28 mouse cellular contexts compared by ENCODE assay signal in genomic region chr15:90767521-90767920, GRCm38 (mm10).
A peak's percentile ranks its signal among the peaks of the same experiment; 100 is the strongest.
DNase-seq lines count a peak whose midpoint lies in the region; ATAC-seq lines count a peak whose summit lies in the region.
"Had no signal": no experiment of that assay in that cellular context is flagged by ENCODE, and none has a peak within 500 bp of the region (broad histone marks: within the 10 kb centered on the region; RNA-seq: fewer than 3 reads in every experiment).

No protein-coding gene starts in this region.

- WGBS in embryonic facial prominence, embryonic 10.5 days = 32% methylated on average over 5 of the region's 5 CpGs
- 52% methylated on average over 5 of the region's 5 CpGs for WGBS in neural tube, embryonic 15.5 days

- H3K4me1 ChIP-seq in embryonic facial prominence, embryonic 10.5 days = peaks cover 14% of the 10 kb centered on the region
- 0 out of 2 replicates have a peak, but pooled peaks cover 5% of the 10 kb centered on the region for H3K4me1 ChIP-seq in neural tube, embryonic 15.5 days
- H3K4me1 ChIP-seq: forebrain, embryonic 13.5 days; heart, embryonic 13.5 days had no signal

- no peak overlapping the region for H3K4me2 ChIP-seq in neural tube, embryonic 15.5 days
- H3K4me2 ChIP-seq: forebrain, embryonic 13.5 days; heart, embryonic 13.5 days; hindbrain, embryonic 14.5 days had no signal

- peak; percentile 3 for DNase-seq in ZHBTc4 (ENCODE audit: low read depth, low spot score)
- DNase-seq in embryo, embryonic 10.5 days (ENCODE audit: low spot score) = peak; percentile 55
- DNase-seq in embryonic facial prominence, embryonic 10.5 days (ENCODE audit: low spot score) = peak; percentile 21
- no peak for DNase-seq in retina, postnatal 1 day
- no peak for DNase-seq in layer of hippocampus, postnatal 14 days (ENCODE audit: low spot score in 2 of 2)
- no peak for DNase-seq in frontal cortex, postnatal 25 days (ENCODE audit: low spot score in 2 of 2)
- DNase-seq: adrenal gland, adult 2 months; adrenal gland, postnatal 14 days; B cell, adult 2 months; cerebellum, adult 11 months; cerebellum, adult 2 months; cerebellum, adult 9-11 months; cerebellum, postnatal 25 days; gastrocnemius, postnatal 25 days; heart, adult 2 months had no signal

- H3K9me3 ChIP-seq in embryonic facial prominence, embryonic 10.5 days = 0 out of 2 replicates have a peak, but pooled peaks cover 3% of the 10 kb centered on the region
- no peaks in the 10 kb centered on the region for H3K9me3 ChIP-seq in neural tube, embryonic 15.5 days (replicated peaks)
- H3K9me3 ChIP-seq: forebrain, embryonic 10.5 days; forebrain, embryonic 13.5 days; heart, embryonic 10.5 days; heart, embryonic 13.5 days had no signal

- no peaks in the 10 kb centered on the region for H3K27me3 ChIP-seq in embryonic facial prominence, embryonic 10.5 days (replicated peaks; ENCODE audit: low read depth, poor library complexity, severe bottlenecking)
- H3K27me3 ChIP-seq in neural tube, embryonic 15.5 days (replicated peaks) = no peaks in the 10 kb centered on the region
- H3K27me3 ChIP-seq: CH12.LX; forebrain, embryonic 13.5 days; heart, embryonic 13.5 days; Patski had no signal

- no peak overlapping the region for H3K27ac ChIP-seq in embryonic facial prominence, embryonic 10.5 days (replicated peaks)
- H3K27ac ChIP-seq in neural tube, embryonic 15.5 days (replicated peaks) = 0 out of 2 replicates have a peak overlapping the region, but pooled peaks have one; percentile 13
- H3K27ac ChIP-seq: forebrain, embryonic 10.5 days; forebrain, embryonic 13.5 days; heart, adult 2 months; heart, embryonic 10.5 days; heart, embryonic 13.5 days; hindbrain, embryonic 14.5 days; hindbrain, postnatal 0 days had no signal

- H3K4me3 ChIP-seq in embryonic facial prominence, embryonic 10.5 days = no peak overlapping the region
- no peak overlapping the region for H3K4me3 ChIP-seq in neural tube, embryonic 15.5 days (replicated peaks)
- H3K4me3 ChIP-seq: forebrain, embryonic 10.5 days; forebrain, embryonic 13.5 days; heart, adult 2 months; heart, embryonic 10.5 days; heart, embryonic 13.5 days had no signal

- H3K36me3 ChIP-seq in embryonic facial prominence, embryonic 10.5 days (replicated peaks) = no peaks in the 10 kb centered on the region
- H3K36me3 ChIP-seq in neural tube, embryonic 15.5 days = no peaks in the 10 kb centered on the region
- H3K36me3 ChIP-seq: forebrain, embryonic 10.5 days; G1E; heart, embryonic 10.5 days; heart, embryonic 13.5 days had no signal

- H3K9ac ChIP-seq in neural tube, embryonic 15.5 days (replicated peaks) = no peak overlapping the region
- H3K9ac ChIP-seq: forebrain, embryonic 13.5 days; heart, embryonic 13.5 days; hindbrain, embryonic 14.5 days had no signal

- ATAC-seq in neural tube, embryonic 15.5 days (ENCODE audit: low FRiP score) = no peak
- ATAC-seq: forebrain, embryonic 13.5 days; forebrain, embryonic 16.5 days; hindbrain, postnatal 0 days; inflammation-experienced regulatory T-cells, adult 6 months; intestine, embryonic 16.5 days; Patski had no signal

Comparison
In these comparisons a context has a peak if more than half of its experiments do, and no peak if none do; other contexts are left out.
1. DNase-seq: peak in ZHBTc4 (single experiment), embryo, embryonic 10.5 days (single experiment) and embryonic facial prominence, embryonic 10.5 days (single experiment); none in retina, postnatal 1 day (single experiment), layer of hippocampus, postnatal 14 days (0 of 2) and frontal cortex, postnatal 25 days (0 of 2).